Mouse (Mus musculus): ENCODE data around the gene Abca13. TPM values are rescaled to one million over a fixed set of nuclear protein-coding genes. Genes with fewer than 3 reads are reported as not detected.
"Not testable (repeated sequence)": the region's sequence is repeated elsewhere in the genome, so short reads cannot be mapped to it uniquely, and the experiment has no call there.

The Abca13 gene
- total RNA-seq (2021) = under 1 TPM in 1 of 2 experiments, not detected in 1; 0.02 TPM

DNA sequence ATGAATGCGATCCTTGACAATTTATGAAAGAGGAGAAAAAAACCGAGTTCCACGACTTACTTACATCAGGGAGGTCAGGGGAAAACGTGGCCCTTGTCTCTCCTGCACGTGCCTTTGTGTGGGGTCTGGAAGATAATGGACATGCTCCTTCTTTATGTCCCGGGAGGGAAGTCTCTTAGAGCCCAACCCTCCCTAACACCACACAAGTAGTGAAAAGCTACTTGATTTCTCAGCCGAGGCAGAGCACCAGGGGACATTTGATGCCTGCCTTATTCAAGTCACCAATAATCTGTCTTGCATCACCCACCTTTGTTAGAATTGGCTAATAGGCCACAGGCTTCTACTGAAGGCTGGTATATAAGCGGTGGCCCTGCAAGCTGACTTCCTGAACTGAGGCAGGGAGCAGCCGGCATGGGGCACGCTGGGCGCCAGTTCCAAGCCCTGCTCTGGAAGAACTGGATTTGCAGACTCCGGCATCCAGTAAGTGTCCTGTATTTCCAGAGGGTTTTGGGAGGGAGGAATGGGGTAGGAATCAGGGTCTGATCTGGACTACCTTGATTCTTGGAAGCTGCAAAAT lies at the start of gene Abca13:
Abca13 (plus strand) TSS at position 388 of the 577 bp plus-strand sequence.
- DNase-seq = no peak

GRCm38 (mm10) chr11:9145113-9145512 lies 46.6 kb upstream of the Abca13 start:
- no peak for DNase-seq

GRCm38 (mm10) chr11:9146115-9146514 lies 45.6 kb upstream of the Abca13 start:
- DNase-seq = no peak

GRCm38 (mm10) chr11:9146683-9147082 lies 45.1 kb upstream of the Abca13 start:
- no peak for DNase-seq

DNA sequence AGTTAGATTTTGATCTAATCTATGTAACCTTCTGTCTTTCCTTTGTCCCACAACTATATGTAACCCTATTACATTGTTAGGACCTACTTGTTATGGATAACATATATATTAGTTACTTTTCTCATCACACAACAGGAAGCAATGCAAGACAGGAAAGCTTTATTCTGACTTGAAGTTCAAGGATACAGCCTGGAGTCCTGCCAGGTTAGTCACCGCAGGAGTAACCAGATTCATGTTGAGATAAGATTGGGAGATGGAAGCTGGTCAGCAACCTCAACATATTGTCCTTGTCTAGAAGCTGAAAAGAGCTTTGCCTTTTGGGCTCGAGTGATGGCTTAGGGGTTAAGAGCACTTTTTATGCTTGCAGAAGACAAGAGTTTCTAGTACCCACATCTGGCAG lies 43.5 kb upstream of the Abca13 start:
- no peak for DNase-seq

DNA sequence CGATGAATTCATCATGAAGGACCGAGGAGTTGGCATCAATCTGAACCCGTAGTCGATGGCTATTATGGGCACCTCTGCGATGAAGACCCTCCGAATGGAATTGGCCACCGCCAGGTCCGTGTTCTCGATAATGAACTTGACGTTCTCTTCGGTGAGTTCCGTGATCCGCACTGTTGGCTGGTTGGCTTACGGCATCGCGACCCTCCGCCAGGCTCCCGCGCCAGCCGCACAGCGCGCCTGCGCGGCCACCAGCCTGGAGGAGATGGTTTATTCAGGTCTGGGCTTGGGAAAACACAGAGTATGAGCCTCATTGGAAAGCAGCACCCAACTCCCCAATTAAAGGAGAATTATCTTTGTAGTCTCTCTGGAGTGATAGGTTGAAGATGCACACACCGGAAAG lies 41.3 kb upstream of the Abca13 start:
- not testable (repeated sequence) for DNase-seq

- no peak for DNase-seq
Measured at GRCm38 (mm10) chr11:9159953-9160352, 31.8 kb upstream of the Abca13 start.

GRCm38 (mm10) chr11:9167331-9167730 lies 24.4 kb upstream of the Abca13 start:
- no peak for DNase-seq

GRCm38 (mm10) chr11:9181477-9181876 lies 10.3 kb upstream of the Abca13 start:
- no peak for DNase-seq

DNA sequence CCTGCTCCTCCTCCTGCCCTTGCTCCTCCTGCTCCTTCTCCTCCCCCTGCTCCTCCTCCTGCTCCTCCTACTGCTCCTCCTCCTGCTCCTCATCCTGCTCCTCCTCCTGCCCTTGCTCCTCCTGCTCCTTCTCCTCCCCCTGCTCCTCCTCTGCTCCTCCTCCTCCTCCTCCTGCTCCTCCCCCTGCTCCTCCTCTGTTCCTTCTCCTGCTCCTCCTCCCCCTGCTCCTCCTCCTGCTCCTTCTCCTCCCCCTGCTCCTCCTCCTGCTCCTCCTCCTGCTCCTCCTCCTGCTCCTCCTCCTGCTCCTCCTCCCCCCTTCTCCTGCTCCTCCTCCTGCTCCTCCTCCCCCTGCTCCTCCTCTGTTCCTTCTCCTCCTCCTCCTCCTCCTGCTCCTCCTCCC lies 2.3 kb upstream of the Abca13 start:
- not testable (repeated sequence) for DNase-seq

DNA sequence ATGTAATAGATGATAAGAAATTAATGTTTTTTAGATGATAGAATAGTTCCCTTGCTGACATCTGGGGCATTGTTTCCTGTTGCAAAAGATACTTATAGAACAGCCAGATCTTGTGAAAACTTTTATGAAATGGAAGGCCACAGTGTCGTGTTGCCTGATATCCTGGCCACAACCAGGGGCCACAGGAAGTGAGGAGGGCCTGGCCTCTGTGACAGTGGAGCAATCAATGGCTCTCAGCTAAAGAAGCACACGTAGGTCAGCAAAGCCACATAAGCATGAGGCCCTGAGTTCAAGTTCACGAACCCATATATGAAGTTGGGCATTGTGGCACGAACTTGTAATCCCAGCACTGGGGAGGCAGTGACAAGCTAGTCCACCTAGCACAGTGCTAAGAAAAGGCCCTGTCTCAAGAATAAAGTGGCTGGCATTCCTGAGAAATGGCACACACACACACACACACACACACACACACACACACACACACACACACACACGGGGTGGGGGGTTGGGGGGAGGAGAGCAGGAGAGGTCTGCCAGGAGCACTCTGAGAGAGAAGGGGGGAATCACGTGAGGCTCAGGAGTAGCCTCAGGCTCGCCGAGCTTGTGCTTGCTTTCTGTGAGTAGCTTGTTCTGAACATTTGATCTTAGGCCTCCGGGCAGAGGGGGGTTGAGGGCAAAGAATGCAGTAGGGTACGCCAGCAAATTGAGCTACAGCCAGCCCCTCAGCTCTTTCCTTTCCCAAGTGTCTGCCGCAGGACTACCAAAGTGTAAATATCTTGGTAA lies 779 bp upstream of the Abca13 start:
- DNase-seq = no peak

- DNase-seq = no peak
Measured at GRCm38 (mm10) chr11:9194861-9195260, 3.1 kb downstream of the Abca13 start.

DNA sequence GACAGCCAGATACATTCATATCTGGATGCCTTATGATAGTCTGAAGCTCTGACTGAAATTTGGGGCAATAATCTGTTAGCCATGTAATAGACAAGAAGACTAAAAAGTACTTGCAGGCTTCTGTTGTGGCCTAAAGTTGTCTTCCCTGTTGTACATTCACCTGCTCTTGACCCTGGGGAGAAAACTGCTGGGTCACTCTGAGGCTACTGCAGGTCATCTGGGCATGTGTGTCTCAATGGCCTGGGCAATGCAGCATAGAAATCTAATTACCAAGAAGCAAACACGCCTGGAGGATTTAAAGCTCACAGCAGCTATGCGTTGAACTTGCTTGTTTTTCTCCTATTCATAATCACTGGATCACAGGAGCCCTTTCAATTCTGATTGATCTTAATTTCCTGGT lies 8.1 kb downstream of the Abca13 start:
- no peak for DNase-seq

DNA sequence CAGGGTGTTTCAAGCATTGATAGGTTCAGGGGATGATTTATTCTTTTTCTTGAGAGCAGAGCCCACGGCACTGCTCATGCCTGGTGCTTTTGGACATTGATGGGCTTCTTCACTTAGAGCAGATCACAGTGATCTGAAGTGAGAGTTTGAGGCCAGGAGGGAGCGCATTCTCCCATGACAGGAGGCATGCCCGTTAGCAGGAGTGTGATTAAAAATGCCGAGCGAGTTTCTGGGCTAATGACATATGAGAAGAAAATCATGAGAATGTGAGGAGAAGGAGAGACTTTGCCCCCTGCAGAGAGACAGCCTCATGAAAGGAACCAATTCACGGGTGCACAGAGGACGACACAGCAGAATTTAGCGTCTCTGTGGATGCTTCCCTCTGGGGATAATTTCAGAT lies 19.0 kb downstream of the Abca13 start:
- DNase-seq = no peak

GRCm38 (mm10) chr11:9213580-9213979 lies 21.8 kb downstream of the Abca13 start:
- DNase-seq = no peak

DNA sequence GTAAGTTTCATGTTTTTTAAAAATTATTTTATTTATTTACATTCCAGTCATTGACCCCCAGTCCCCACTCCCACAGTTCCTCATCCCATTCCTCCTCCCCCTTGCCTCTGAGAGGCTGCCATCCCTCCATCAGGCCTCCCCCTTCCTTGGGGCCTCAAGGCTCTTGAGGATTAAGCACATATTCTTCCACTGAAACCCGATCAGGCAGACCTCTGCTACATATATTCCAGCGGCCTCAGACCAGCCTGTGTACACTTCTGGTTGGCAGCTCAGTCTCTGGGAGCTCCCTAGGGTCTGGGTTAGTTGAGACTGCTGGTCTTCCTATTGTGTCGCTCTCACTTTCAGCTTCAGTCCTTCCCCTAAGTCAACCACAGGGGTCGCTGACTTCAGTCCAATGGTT lies 24.5 kb downstream of the Abca13 start:
- DNase-seq = no peak

- DNase-seq = no peak
Measured at GRCm38 (mm10) chr11:9220501-9220900, 28.8 kb downstream of the Abca13 start.

DNA sequence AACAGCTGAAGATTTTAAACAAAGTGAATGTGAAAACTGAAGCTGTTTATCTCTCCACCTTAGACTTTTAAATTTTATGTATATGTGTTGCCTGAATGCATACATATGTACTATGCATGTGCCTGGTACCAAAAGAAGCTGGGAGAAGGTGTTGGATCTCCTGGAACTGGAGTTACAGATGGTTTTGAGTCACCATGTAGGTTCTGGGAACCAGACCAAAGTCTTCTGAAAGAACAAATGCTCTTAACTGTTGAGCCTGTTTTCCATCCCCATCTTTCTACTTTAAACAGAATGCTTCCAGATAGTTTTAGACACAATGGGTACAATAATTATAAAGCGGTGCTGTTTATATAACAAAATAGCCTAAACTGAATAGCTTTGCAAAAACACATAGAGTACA lies 29.9 kb downstream of the Abca13 start:
- DNase-seq = no peak

GRCm38 (mm10) chr11:9226399-9226798 lies 34.7 kb downstream of the Abca13 start:
- no peak for DNase-seq

- DNase-seq = not testable (repeated sequence)
Measured at GRCm38 (mm10) chr11:9249627-9250026, 57.9 kb downstream of the Abca13 start.

GRCm38 (mm10) chr11:9263072-9263471 lies 71.3 kb downstream of the Abca13 start:
- DNase-seq = not testable (repeated sequence)

- DNase-seq = peak; percentile 5 to 18
Measured at GRCm38 (mm10) chr11:9269090-9269489, 77.3 kb downstream of the Abca13 start.

DNA sequence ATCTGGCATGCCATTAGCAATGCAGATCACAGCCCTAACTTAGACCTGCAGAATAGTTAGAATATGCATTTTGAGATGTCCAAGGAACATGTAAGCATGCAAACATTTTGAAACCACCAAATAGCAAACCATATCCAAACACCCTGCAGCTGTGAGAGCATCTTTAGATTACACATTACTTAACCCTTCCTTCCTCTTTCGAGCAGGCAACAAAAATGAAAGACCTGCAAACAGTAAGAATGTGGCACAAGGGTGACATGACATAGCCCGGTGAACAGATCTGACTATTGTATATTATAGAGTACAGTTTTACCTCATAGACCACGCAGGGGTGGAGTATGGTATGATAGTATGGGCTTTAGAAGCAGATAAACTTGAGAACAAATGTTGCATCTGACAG lies 93.5 kb downstream of the Abca13 start:
- DNase-seq = no peak

- no peak for DNase-seq
Measured at GRCm38 (mm10) chr11:9285759-9286158, 94.0 kb downstream of the Abca13 start.
